Mouse (Mus musculus) left cerebral cortex, postnatal 4 days (tissue): ENCODE measurements at regions not wholly inside any gene's neighbourhood (a gene's known extent, or its start where the extent isn't known, plus 50 kb on each side); places are given as distances from the start of the nearest gene placed in this dataset.
"Not testable (repeated sequence)": the region's sequence is repeated elsewhere in the genome, so short reads cannot be mapped to it uniquely, and the experiment has no call there.

Experiments
- DNase-seq: peaks from one replicate; pipeline ENCODE4 v3.0.0-alpha.2; 2022
- intact Hi-C: fragments of 180-260 bp; cut with DNase I; formaldehyde crosslinking; loops from one replicate; pipeline ENCODE4 v1.15.1; 2025

GRCm38 (mm10) chr2:98112023-98112422, 550.0 kb upstream of the Gm10801 start:
- intact Hi-C loops = no loop called here
- no peak for DNase-seq

GRCm38 (mm10) chr2:98123441-98123840, 538.6 kb upstream of the Gm10801 start:
- intact Hi-C loops = no loop called here
- no peak for DNase-seq

GRCm38 (mm10) chr2:98124646-98125045, 537.4 kb upstream of the Gm10801 start:
- no peak for DNase-seq
- intact Hi-C loops = no loop called here

- intact Hi-C loops = not testable (repeated sequence)
- peak; percentile 22 for DNase-seq
Measured at GRCm38 (mm10) chr2:98140461-98140860, 521.6 kb upstream of the Gm10801 start.

- intact Hi-C loops = no loop called here
- DNase-seq = no peak
Measured at GRCm38 (mm10) chr2:98143711-98144110, 518.3 kb upstream of the Gm10801 start.
